In the genomic region with DNA sequence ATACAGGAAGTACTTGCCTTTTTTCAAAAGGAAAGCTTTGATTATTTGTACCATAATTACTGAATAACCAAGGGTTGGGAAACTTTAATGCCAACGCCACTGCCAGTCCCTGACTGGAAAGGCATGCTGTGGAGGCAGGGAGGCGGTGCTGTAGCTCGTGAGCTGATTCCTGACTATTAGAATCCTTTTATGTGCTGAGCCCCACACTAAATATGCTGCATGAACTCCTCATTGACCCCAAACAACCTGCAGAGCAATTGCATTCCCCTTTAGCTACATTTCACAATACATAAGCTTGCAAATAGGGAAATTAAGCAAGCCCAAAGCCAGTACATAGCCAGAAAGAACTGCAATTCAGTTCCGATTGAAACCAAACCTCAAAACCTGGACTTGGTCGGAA, we compare ENCODE assay signal across 22 mouse cellular contexts.
DNase-seq lines count a peak whose midpoint lies in the region; ATAC-seq and TF ChIP-seq lines count a peak whose summit lies in the region.
"Had no signal": no experiment of that assay in that cellular context is flagged by ENCODE, and none has a peak within 500 bp of the region (broad histone marks: within the 10 kb centered on the region; RNA-seq: fewer than 3 reads in every experiment).

No protein-coding gene starts in this region.

- no peaks in the 10 kb centered on the region for H3K79me2 ChIP-seq in liver, adult 2 months (ENCODE audit: control insufficient read depth, insufficient read depth, low read length)

- DNase-seq in liver, adult 2 months (ENCODE audit: extremely low read depth, low read depth, low spot score) = peak; percentile 68
- DNase-seq in liver (no peak), NIH3T3 (ENCODE audit: low read depth) (peak; percentile 7)
- no peak for DNase-seq in embryonic facial prominence, embryonic 10.5 days (ENCODE audit: low spot score)
- DNase-seq in forebrain, embryonic 10.5 days (ENCODE audit: extremely low spot score, low spot score) = no peak
- DNase-seq: adrenal gland, adult 8-10 months; adrenal gland, postnatal 25 days; B cell, adult 2 months; cerebellum, adult 11-12 months; cerebellum, adult 8-10 months; cerebellum, postnatal 10 days; cerebellum, postnatal 36 days; embryo, embryonic 11 days; forebrain, postnatal 0 days; gastrocnemius, adult 2 months; gastrocnemius, postnatal 14 days had no signal

- no peaks in the 10 kb centered on the region for H3K27me3 ChIP-seq in liver, adult 2 months (ENCODE audit: control insufficient read depth, insufficient read depth, low read length)
- no peaks in the 10 kb centered on the region for H3K27me3 ChIP-seq in embryonic facial prominence, embryonic 10.5 days (replicated peaks; ENCODE audit: low read depth, poor library complexity, severe bottlenecking)
- H3K27me3 ChIP-seq in forebrain, embryonic 10.5 days (ENCODE audit: poor library complexity, severe bottlenecking) = no peaks in the 10 kb centered on the region
- H3K27me3 ChIP-seq: CH12.LX; hindbrain, embryonic 12.5 days; hindbrain, embryonic 15.5 days had no signal

- H3K4me3 ChIP-seq in liver, adult 2 months (ENCODE audit: insufficient read depth, low read depth, low read length) = no peak overlapping the region
- no peak overlapping the region for H3K4me3 ChIP-seq in embryonic facial prominence, embryonic 10.5 days
- no peak overlapping the region for H3K4me3 ChIP-seq in forebrain, embryonic 10.5 days
- H3K4me3 ChIP-seq: gastrocnemius, adult 2 months; hindbrain, embryonic 12.5 days; hindbrain, embryonic 15.5 days had no signal

- H3K36me3 ChIP-seq in liver, adult 2 months (ENCODE audit: control insufficient read depth, insufficient read depth, low read length) = no peaks in the 10 kb centered on the region
- H3K36me3 ChIP-seq in embryonic facial prominence, embryonic 10.5 days (replicated peaks) = no peaks in the 10 kb centered on the region
- no peaks in the 10 kb centered on the region for H3K36me3 ChIP-seq in forebrain, embryonic 10.5 days (replicated peaks)
- H3K36me3 ChIP-seq: G1E; hindbrain, embryonic 12.5 days; hindbrain, embryonic 15.5 days had no signal

- no peaks in the 10 kb centered on the region for H3K4me1 ChIP-seq in liver, adult 2 months (ENCODE audit: control insufficient read depth, insufficient read depth, low read length)
- no peaks in the 10 kb centered on the region for H3K4me1 ChIP-seq in embryonic facial prominence, embryonic 10.5 days
- peaks cover 11% of the 10 kb centered on the region for H3K4me1 ChIP-seq in forebrain, embryonic 10.5 days
- H3K4me1 ChIP-seq: hindbrain, embryonic 15.5 days had no signal

- H3K27ac ChIP-seq in liver, adult 2 months (replicated peaks; ENCODE audit: insufficient read depth, low read depth, low read length) = no peak overlapping the region
- H3K27ac ChIP-seq in embryonic facial prominence, embryonic 10.5 days (replicated peaks) = no peak overlapping the region
- H3K27ac ChIP-seq in forebrain, embryonic 10.5 days = no peak overlapping the region
- H3K27ac ChIP-seq: gastrocnemius, adult 2 months; hindbrain, embryonic 12.5 days; hindbrain, embryonic 15.5 days had no signal

- 51% methylated on average over 5 of the region's 5 CpGs for WGBS in liver, adult 2 months
- 71% methylated on average over 5 of the region's 5 CpGs for WGBS in embryonic facial prominence, embryonic 10.5 days
- 61% methylated on average over 5 of the region's 5 CpGs for WGBS in forebrain, embryonic 10.5 days

- H3K9ac ChIP-seq in liver, adult 2 months (ENCODE audit: low read depth, low read length) = no peak overlapping the region
- H3K9ac ChIP-seq: forebrain, postnatal 0 days; hindbrain, embryonic 12.5 days; hindbrain, embryonic 15.5 days had no signal

- TF ChIP-seq CTCF in liver, adult 2 months (IDR thresholded peaks at IDR 0.05; ENCODE audit: low read depth, low read length) = no peak

- no peaks in the 10 kb centered on the region for H3K9me3 ChIP-seq in embryonic facial prominence, embryonic 10.5 days
- H3K9me3 ChIP-seq in forebrain, embryonic 10.5 days = no peaks in the 10 kb centered on the region
- H3K9me3 ChIP-seq: hindbrain, embryonic 12.5 days; hindbrain, embryonic 15.5 days had no signal

- no peak for TF ChIP-seq POLR2A in liver, adult 2 months (IDR thresholded peaks at IDR 0.05; ENCODE audit: extremely low read depth, insufficient read depth, low read length)

- ATAC-seq in granulocyte monocyte progenitor cell, adult 5-6 weeks (replicated peaks; ENCODE audit: poor library complexity, severe bottlenecking) = peak; percentile 20; the same call in 1 of the 2 replicates
- ATAC-seq: forebrain, embryonic 14.5 days; forebrain, postnatal 0 days had no signal

Comparison
In these comparisons a context has a peak if more than half of its experiments do, and no peak if none do; other contexts are left out.
1. DNase-seq: peak in liver, adult 2 months (single experiment) and NIH3T3 (single experiment); none in liver (single experiment), embryonic facial prominence, embryonic 10.5 days (single experiment) and forebrain, embryonic 10.5 days (single experiment).